Mouse (Mus musculus) liver, embryonic 13.5 days (tissue): ENCODE data around the gene Fat3. TPM values are rescaled to one million over a fixed set of nuclear protein-coding genes. Genes with fewer than 3 reads are reported as not detected.

Source experiments
- ATAC-seq: fragments of 200-750 bp; cut with Nextera tagmentation; 2 replicates; pipeline ENCODE4 v1.8.0; 2017; ENCODE audit warnings: low read depth, mild to moderate bottlenecking, moderate number of reproducible peaks, moderate library complexity
- DNase-seq: peaks from one replicate; pipeline ENCODE4 v3.0.0; 2022
- H3K27ac ChIP-seq: fragments of 300-500 bp; sonication (generic); 2 replicates; pipeline ENCODE4 v1.5.1; 2015; ENCODE audit warnings: moderate library complexity, mild to moderate bottlenecking, inconsistent platforms
- H3K27me3 ChIP-seq: fragments of 300-500 bp; sonication (generic); 2 replicates; pipeline ENCODE4 v1.6.1; 2015; ENCODE audit warnings: mild to moderate bottlenecking, inconsistent platforms
- H3K36me3 ChIP-seq: fragments of 300-500 bp; sonication (generic); 2 replicates; pipeline ENCODE4 v1.6.1; 2015; ENCODE audit warnings: mild to moderate bottlenecking, inconsistent platforms
- H3K4me1 ChIP-seq: fragments of 300-500 bp; sonication (generic); replicated peaks from 2 replicates; pipeline ENCODE4 v1.6.1; 2015; ENCODE audit warnings: inconsistent platforms
- H3K4me2 ChIP-seq: fragments of 300-500 bp; sonication (generic); 2 replicates; pipeline ENCODE4 v1.6.1; 2015; ENCODE audit warnings: inconsistent platforms, mild to moderate bottlenecking, moderate library complexity
- H3K4me3 ChIP-seq: fragments of 300-500 bp; sonication (generic); replicated peaks from 2 replicates; pipeline ENCODE4 v1.5.1; 2015; ENCODE audit warnings: mild to moderate bottlenecking, inconsistent platforms
- H3K9ac ChIP-seq: fragments of 300-500 bp; sonication (generic); 2 replicates; pipeline ENCODE4 v1.6.1; 2015; ENCODE audit warnings: mild to moderate bottlenecking, inconsistent platforms
- H3K9me3 ChIP-seq: fragments of 300-500 bp; sonication (generic); replicated peaks from 2 replicates; pipeline ENCODE4 v1.6.1; 2016; ENCODE audit warnings: inconsistent platforms
- WGBS: fragments of 180-500 bp; shearing (Covaris S2); methylation state at CpG from one replicate; pipeline ENCODE4 v1.1.7; 2015; ENCODE audit not compliant: insufficient replicate concordance; 5-methylcytosine and 5-hydroxymethylcytosine counted together
- polyA plus RNA-seq: library from polyadenylated mRNA; unstranded; fragments of >200 nt; fragmentation: Nextera tagmentation; extraction: Ambion mirVana; gene quantifications from 2 replicates; pipeline ENCODE4 v1.2.1, GENCODE M21; 2015

The Fat3 gene
- polyA plus RNA-seq, 1 experiment from 2014 or later = 0.07 TPM

GRCm38 (mm10) chr9:16036346-16036745, 464.7 kb downstream of the Fat3 start:
- Histone ChIP-seq H3K27me3 (no peaks in the 10 kb centered on the region), H3K9ac (no peak overlapping the region), H3K36me3 (no peaks in the 10 kb centered on the region), H3K4me2 (no peak overlapping the region), H3K4me3 (no peak overlapping the region), H3K4me1 (no peaks in the 10 kb centered on the region), H3K27ac (no peak overlapping the region), H3K9me3 (no peaks in the 10 kb centered on the region)
- DNase-seq (no peak), ATAC-seq (no peak)

- Histone ChIP-seq H3K27ac (no peak overlapping the region), H3K4me3 (no peak overlapping the region), H3K36me3 (no peaks in the 10 kb centered on the region), H3K9me3 (no peaks in the 10 kb centered on the region), H3K27me3 (no peaks in the 10 kb centered on the region), H3K4me1 (no peaks in the 10 kb centered on the region), H3K4me2 (no peak overlapping the region), H3K9ac (no peak overlapping the region)
- ATAC-seq (no peak), DNase-seq (no peak)
- WGBS = 70% methylated on average over 11 of the region's 11 CpGs
Measured at GRCm38 (mm10) chr9:16029715-16030285, 471.3 kb downstream of the Fat3 start.

- Histone ChIP-seq H3K36me3 (no peaks in the 10 kb centered on the region), H3K4me2 (no peak overlapping the region), H3K4me1 (no peaks in the 10 kb centered on the region), H3K27me3 (no peaks in the 10 kb centered on the region), H3K4me3 (no peak overlapping the region), H3K27ac (no peak overlapping the region), H3K9ac (no peak overlapping the region), H3K9me3 (no peaks in the 10 kb centered on the region)
- WGBS = 57% methylated on average over 4 of the region's 4 CpGs
- no peak for DNase-seq
- ATAC-seq = no peak
Measured at GRCm38 (mm10) chr9:16029066-16029465, 472.0 kb downstream of the Fat3 start.

- no peak for DNase-seq
- WGBS = 45% methylated on average over 4 of the region's 4 CpGs
Measured at GRCm38 (mm10) chr9:16028394-16028911, 472.6 kb downstream of the Fat3 start.

GRCm38 (mm10) chr9:16026054-16026453, 475.0 kb downstream of the Fat3 start:
- H3K4me1 ChIP-seq = no peaks in the 10 kb centered on the region
- no peak overlapping the region for H3K4me2 ChIP-seq
- no peak overlapping the region for H3K9ac ChIP-seq
- no peak overlapping the region for H3K4me3 ChIP-seq
- WGBS = 48% methylated on average over 4 of the region's 4 CpGs
- DNase-seq (no peak), ATAC-seq (no peak)
- H3K27me3 ChIP-seq = no peaks in the 10 kb centered on the region
- H3K9me3 ChIP-seq = no peaks in the 10 kb centered on the region
- no peaks in the 10 kb centered on the region for H3K36me3 ChIP-seq
- no peak overlapping the region for H3K27ac ChIP-seq

More at GRCm38 (mm10) chr9:16028394-16028911, 472.6 kb downstream of the Fat3 start:
- H3K9me3 ChIP-seq = no peaks in the 10 kb centered on the region
- no peak overlapping the region for H3K4me2 ChIP-seq
- no peak overlapping the region for H3K9ac ChIP-seq
- H3K27me3 ChIP-seq = no peaks in the 10 kb centered on the region
- no peak overlapping the region for H3K4me3 ChIP-seq
- H3K27ac ChIP-seq = no peak overlapping the region
- no peak for ATAC-seq
- no peaks in the 10 kb centered on the region for H3K4me1 ChIP-seq
- no peaks in the 10 kb centered on the region for H3K36me3 ChIP-seq

- WGBS = 77% methylated on average over 7 of the region's 7 CpGs
- DNase-seq (no peak), ATAC-seq (no peak)
- Histone ChIP-seq H3K4me3 (no peak overlapping the region), H3K27ac (no peak overlapping the region), H3K4me2 (no peak overlapping the region), H3K9me3 (no peaks in the 10 kb centered on the region), H3K36me3 (no peaks in the 10 kb centered on the region), H3K9ac (no peak overlapping the region), H3K4me1 (no peaks in the 10 kb centered on the region), H3K27me3 (no peaks in the 10 kb centered on the region)
Measured at GRCm38 (mm10) chr9:16024706-16025105, 476.4 kb downstream of the Fat3 start.

- DNase-seq (no peak), ATAC-seq (no peak)
- no peak overlapping the region for H3K9ac ChIP-seq
- H3K9me3 ChIP-seq = no peaks in the 10 kb centered on the region
- H3K4me2 ChIP-seq = no peak overlapping the region
- WGBS = 38% methylated on average over 2 of the region's 2 CpGs
- H3K36me3 ChIP-seq = no peaks in the 10 kb centered on the region
- no peak overlapping the region for H3K27ac ChIP-seq
- no peaks in the 10 kb centered on the region for H3K4me1 ChIP-seq
- H3K4me3 ChIP-seq = no peak overlapping the region
- no peaks in the 10 kb centered on the region for H3K27me3 ChIP-seq
Measured at GRCm38 (mm10) chr9:16014115-16014514, 487.0 kb downstream of the Fat3 start.

- Histone ChIP-seq H3K27me3 (no peaks in the 10 kb centered on the region), H3K4me2 (no peak overlapping the region), H3K4me3 (no peak overlapping the region), H3K9ac (no peak overlapping the region), H3K27ac (no peak overlapping the region), H3K4me1 (no peaks in the 10 kb centered on the region), H3K9me3 (no peaks in the 10 kb centered on the region), H3K36me3 (no peaks in the 10 kb centered on the region)
- no peak for ATAC-seq
- no peak for DNase-seq
- WGBS = 72% methylated on average over 3 of the region's 3 CpGs
Measured at GRCm38 (mm10) chr9:16011382-16011781, 489.7 kb downstream of the Fat3 start.

GRCm38 (mm10) chr9:16007516-16007915, 493.6 kb downstream of the Fat3 start:
- no peak overlapping the region for H3K9ac ChIP-seq
- WGBS = 61% methylated on average over 5 of the region's 5 CpGs
- no peaks in the 10 kb centered on the region for H3K9me3 ChIP-seq
- H3K36me3 ChIP-seq = no peaks in the 10 kb centered on the region
- no peak overlapping the region for H3K4me2 ChIP-seq
- no peaks in the 10 kb centered on the region for H3K4me1 ChIP-seq
- ATAC-seq (no peak), DNase-seq (no peak)
- H3K27me3 ChIP-seq = no peaks in the 10 kb centered on the region
- H3K27ac ChIP-seq = no peak overlapping the region
- H3K4me3 ChIP-seq = no peak overlapping the region

GRCm38 (mm10) chr9:16002991-16003390, 498.1 kb downstream of the Fat3 start:
- Histone ChIP-seq H3K4me2 (no peak overlapping the region), H3K9ac (no peak overlapping the region), H3K4me3 (no peak overlapping the region), H3K27me3 (no peaks in the 10 kb centered on the region), H3K36me3 (no peaks in the 10 kb centered on the region), H3K27ac (no peak overlapping the region), H3K9me3 (no peaks in the 10 kb centered on the region), H3K4me1 (no peaks in the 10 kb centered on the region)
- 52% methylated on average over 1 of the region's 1 CpGs for WGBS
- no peak for ATAC-seq
- no peak for DNase-seq

- no peak for DNase-seq
- no peak overlapping the region for H3K4me2 ChIP-seq
- no peaks in the 10 kb centered on the region for H3K36me3 ChIP-seq
- H3K27ac ChIP-seq = no peak overlapping the region
- H3K27me3 ChIP-seq = no peaks in the 10 kb centered on the region
- no peaks in the 10 kb centered on the region for H3K9me3 ChIP-seq
- WGBS = 77% methylated on average over 7 of the region's 7 CpGs
- no peak overlapping the region for H3K9ac ChIP-seq
- no peaks in the 10 kb centered on the region for H3K4me1 ChIP-seq
- H3K4me3 ChIP-seq = no peak overlapping the region
- ATAC-seq = no peak
Measured at GRCm38 (mm10) chr9:15994762-15995161, 506.3 kb downstream of the Fat3 start.

- no peak overlapping the region for H3K4me2 ChIP-seq
- H3K9ac ChIP-seq = no peak overlapping the region
- no peaks in the 10 kb centered on the region for H3K27me3 ChIP-seq
- no peaks in the 10 kb centered on the region for H3K36me3 ChIP-seq
- no peak overlapping the region for H3K4me3 ChIP-seq
- ATAC-seq (no peak), DNase-seq (no peak)
- WGBS = 61% methylated on average over 4 of the region's 4 CpGs
- H3K27ac ChIP-seq = no peak overlapping the region
- H3K4me1 ChIP-seq = no peaks in the 10 kb centered on the region
- no peaks in the 10 kb centered on the region for H3K9me3 ChIP-seq
Measured at GRCm38 (mm10) chr9:15994177-15994576, 506.9 kb downstream of the Fat3 start.
